Mouse (Mus musculus): Measurements from ENCODE around the gene Gm49661.

Gene Gm49661

DNA sequence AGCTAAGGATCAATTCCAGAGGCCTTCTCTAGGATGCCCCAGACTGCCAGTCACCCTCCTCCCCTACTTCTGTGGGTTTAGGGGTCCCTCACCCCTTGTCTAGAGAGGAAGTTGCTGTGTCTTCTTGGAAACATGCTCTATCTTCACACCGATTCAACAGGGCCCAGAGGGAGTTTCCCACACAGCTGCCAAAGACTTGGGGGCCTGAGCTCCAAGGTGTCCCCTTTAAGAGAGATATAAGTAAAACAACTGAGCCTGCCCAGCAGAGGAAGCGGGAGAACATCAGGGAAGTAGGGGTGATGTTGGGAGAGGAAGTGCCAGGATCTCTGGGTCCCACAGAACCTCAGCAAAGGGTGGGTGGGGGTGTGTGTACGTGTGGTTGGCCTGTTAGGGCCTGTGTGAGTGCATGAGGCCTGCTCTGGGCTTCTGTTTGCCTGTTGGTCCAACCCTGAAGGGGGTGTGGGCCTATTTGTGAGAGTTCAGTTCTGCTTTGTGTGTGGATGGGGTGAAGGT, 13.3 kb upstream of the Gm49661 start:
- no peak for DNase-seq

DNA sequence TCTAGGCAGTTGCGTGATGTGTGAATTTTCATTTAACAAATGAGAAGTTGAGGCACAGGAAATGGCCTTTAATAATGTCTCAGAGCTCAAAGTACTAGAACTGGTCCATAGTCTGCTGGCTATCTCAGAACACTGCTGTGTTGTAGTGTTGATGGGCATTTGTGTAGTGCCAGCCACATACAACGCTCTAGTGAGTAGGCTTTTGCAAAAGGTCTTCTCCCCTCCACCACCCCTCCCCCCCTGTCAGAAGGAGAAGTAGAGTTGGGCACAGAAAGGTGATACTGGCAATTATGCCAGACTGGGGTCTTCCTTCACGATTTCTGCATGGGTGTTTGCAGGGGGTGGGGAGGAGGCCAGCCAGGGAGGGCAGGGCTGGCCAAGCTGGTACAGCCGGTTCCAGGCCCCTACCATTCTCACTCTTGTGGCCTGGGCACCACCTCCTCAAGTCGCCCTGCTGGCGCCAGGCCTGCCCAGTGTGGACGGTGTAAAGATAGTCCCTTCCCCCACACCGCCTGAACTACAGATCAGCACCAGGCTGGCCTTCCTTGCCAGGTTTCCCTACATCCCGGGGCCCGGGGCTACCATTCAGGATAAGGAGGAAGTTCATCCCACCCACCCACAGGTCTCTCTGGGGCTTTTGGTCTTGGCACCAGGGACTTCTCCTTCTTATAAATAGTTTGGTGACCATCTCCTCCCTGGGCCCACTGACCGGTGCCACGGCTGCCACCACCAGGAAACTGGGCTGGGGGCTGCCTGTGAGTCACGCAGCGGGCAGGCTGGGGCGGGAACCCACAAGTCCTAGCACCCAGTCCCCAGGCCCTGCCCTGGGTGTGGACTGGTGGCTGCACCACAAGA, 12.6 kb upstream of the Gm49661 start:
- DNase-seq: peak; percentile 43 to 50

DNA sequence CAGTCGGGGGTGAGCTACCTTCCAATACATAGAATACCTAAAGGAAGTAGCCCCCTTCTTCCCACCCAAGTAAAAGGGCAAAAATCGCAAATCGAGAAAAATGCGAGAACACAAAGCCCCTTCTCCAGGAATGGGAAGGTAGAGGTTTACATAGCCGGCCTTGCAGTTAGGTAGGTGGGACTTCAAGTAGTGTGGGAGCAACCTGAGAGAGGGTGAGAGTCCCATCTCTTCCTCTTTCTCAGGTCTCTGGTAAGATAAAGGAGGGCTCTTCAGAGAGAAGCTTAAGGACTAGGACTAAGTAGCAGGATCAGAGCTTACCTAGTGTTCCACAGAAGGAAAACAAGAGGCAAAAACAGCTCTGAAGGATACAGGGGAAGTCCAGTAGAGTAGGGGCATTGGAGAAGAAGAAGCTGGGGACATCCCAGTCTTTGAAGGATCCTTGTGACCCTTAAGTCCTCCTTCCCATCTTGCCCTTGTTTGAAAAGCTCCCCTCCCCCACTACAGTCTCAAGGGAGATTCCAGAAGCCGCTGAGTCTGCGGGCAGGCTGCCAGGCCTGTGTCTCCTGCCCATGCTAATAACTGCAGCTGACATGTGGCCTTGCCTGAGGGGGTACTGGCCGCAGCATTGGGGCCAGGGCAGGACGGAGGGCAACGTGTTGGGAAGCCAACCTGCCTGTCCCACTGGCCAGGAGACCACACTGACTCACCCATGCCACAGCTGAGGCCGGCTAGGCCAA, 11.6 kb upstream of the Gm49661 start:
- DNase-seq: peak; percentile 84 to 86

DNA sequence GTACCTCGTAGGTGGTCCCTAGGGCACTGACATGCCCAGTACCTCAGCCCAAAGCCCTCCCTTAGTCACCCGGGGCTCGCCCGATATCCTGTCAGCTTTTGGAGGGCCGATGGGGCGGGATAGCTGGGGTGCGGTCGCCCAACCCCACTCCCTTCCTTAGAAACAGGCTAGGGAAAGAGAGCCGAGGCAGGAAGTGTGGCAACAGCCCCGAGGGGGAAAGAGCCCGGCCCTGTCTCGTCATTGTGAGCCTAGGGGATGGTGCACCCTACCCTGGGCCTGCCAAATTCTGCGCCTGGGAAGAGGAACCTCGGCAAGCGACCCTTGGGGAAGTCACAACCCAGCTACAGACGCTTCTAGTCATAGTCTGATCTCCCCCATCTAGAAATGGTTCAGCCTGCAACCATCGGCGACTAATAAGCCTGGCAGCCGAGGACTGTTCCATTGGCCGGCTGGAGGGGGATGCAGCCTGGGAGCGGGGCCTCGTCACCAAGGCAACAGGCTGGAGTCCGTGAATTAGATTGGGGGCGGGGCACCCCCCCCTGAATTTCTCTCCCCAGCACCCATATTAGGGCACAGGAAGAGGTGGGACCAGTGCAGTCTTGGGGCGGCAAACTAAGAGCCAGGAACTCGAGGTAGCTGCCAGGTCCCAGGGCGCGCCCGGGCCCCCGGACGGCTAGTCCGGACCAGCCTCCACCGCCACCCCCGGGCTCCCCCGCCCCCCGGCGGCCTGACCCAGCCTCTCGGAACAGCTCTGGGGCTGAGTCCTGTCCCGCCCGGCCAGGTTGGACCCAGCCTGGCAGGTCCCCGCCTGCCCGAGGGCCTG, 10.6 kb upstream of the Gm49661 start:
- DNase-seq: peak; percentile 89 to 93

DNA sequence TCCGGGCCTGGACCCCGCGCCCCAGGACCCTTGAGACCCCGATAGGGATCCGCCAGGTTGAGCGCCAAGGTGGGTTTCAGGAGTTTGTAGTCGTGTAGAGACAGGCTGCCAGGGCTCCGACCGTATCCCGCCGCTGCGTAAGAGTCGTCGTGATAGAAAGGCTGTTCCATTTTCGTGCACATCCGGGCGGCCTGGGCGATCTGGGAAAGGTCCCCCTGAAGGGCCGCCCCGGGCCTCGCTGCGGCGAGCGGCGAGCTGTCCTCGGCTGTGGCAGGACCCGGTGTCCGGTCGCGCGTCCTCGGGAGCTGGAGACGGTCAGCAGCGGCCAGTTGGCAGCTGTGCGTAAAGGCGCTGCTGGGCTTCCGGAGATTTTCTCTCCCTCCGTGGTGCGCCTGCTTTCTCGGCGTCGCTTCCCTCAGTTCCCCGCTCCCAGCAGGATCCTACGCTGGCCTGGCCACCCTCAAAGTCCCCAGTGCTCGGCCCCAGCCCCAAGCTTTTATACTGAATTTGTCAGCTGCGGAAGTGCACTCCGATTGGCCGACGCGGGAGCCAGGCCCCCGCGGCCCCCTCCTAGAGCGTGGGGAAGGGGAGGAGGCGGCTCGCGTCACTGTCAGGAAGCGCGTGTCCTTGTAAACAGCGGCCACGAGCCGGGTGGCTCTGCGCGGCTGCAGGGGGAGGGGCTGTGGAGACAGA, 9.2 kb upstream of the Gm49661 start, which contains the start of gene Junb:
Junb (minus strand) TSS at position 471 of the 693 bp plus-strand sequence.
- DNase-seq: peak; percentile 85 to 90

DNA sequence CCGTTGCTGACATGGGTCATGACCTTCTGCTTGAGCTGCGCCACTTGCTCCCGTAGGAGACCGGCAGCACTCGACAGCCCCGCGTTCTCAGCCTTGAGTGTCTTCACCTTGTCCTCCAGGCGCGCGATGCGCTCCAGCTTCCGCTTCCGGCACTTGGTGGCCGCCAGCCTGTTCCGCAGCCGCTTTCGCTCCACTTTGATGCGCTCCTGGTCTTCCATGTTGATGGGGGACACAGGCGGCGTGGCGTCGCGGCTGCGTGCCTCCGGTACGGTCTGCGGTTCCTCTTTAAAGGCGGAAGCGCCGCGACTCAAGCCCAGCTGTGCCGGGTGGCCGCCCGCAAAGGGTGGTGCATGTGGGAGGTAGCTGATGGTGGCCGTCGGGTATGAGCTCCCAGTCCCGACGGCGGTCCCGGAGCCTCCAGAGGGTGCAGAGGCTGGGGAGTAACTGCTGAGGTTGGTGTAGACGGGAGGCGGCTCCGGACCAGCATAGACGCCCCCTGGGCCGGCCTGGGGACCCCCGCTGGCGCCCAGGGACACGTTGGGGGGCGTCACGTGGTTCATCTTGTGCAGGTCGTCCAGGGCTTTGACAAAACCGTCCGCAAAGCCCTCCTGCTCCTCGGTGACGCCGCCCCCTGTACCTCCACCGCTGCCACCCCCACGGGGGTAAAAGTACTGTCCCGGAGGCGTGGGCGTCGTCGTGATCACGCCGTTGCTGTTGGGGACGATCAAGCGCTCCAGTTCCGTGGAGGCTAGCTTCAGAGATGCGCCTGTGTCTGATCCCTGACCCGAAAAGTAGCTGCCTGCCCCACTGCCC, 8.4 kb upstream of the Gm49661 start:
- DNase-seq: peak; percentile 56 to 69

DNA sequence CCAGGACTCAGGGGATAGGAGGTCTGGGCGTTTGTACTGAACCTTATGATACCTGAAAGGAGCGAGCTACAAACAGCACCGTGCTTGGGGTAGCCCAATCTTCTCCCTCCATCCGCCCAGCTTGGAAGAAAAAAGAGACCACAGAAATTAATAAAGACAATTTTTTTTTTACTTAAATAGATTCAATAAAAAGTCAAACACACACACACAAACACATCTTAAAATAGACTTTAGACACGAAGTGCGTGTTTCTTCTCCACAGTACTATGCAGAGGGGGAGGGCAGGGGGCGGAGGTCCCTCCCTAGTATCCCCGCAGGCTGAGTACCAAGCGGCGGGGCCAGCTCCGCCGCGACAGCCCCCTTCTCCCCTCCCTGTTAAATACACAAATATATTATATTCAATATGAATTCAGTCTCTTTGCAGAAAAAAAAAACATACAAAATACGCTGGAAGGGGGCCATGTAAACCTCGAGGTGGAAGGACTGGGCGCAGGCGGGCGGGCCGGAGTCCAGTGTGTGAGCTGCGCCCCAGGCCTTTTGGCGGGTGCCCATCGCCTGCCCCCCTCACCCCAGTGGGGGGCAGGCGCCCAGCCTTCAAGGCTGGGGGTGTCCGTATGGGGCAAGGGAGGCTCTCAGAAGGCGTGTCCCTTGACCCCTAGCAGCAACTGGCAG, 7.7 kb upstream of the Gm49661 start:
- DNase-seq: peak; percentile 45 to 55

DNA sequence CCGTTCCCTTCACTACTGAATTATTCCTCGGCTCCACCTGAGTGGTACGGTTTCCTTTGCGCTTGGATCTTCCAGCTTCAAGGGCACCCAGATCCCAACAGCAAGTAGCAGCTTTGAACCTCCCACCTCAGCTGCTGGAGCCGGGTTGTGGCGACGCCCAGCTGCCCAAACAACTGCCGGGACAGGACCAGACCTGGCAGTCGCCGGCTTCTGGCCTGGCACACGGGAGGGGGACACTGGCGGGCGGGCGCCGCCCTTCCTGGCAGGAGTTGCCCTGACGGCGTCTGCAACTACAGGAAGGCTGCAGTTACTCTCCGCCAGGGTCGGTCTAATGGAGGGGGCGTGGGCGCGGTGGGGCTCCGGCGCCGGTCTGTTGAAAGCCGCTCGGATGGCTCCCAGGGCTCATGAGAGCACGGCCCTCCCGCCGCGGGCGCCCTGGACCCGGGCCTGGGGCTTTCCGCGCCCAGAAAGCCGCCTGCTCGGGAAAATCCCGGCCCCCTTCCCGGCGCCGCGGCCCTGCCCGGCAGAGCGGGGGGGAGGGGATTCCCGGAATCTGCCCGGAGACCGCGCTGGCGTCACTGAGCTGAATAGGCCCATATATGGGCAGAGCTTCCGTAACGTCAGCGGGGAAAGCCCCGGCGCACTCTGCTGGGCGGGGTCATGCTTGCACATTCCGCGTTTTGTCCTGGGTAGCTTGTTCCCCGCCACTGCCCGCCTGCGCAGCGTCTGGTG, 7.0 kb upstream of the Gm49661 start:
- peak; percentile 97 for DNase-seq

DNA sequence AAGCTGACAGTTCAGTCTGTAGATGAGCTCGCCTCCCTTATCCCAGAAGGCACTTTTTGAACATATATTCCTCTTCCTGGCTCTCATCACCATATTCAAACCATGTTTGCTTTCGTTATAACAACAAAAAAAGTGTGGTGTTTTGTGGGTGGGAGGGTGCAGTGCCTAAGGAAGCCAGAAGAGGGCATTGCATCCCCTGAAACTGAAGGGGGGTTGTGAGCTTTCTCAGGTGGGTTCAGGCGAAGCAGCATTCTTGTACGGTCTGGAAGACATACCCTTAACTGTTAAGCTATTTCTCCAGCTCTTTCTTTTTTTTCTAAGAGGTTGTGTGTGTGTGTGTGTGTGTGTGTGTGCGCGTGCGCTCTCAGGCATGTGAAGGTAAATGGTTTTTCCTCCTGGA, 6.2 kb upstream of the Gm49661 start:
- DNase-seq: peak; percentile 78 to 85

DNA sequence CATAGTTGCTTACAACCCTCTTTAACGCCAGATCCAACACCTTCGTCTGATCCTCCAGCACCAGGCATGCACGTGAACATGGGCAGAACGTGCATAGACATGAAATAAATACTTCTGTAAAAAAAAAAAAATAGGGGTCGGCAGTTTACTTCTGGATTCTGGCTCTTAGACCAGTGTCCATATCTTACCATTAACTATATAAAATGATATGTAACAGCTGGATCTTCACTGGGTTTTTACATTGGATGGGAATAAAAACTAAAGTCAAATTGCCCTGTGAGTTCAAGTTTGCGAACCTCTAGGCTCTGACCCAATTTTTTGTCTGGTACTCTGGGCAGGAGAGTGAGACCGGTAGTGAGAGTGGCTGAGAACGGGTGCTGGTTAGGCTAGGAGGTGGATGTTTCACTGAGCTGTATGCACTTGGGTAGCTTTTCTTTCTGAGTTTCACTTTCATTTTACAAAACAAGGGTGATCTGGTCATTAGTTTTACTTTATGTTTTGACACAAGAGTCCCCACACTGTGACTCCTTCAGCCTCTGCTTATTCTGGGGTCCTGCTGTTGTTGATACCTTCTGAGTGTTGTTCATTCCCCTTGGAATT, 5.4 kb upstream of the Gm49661 start:
- no peak for DNase-seq

DNA sequence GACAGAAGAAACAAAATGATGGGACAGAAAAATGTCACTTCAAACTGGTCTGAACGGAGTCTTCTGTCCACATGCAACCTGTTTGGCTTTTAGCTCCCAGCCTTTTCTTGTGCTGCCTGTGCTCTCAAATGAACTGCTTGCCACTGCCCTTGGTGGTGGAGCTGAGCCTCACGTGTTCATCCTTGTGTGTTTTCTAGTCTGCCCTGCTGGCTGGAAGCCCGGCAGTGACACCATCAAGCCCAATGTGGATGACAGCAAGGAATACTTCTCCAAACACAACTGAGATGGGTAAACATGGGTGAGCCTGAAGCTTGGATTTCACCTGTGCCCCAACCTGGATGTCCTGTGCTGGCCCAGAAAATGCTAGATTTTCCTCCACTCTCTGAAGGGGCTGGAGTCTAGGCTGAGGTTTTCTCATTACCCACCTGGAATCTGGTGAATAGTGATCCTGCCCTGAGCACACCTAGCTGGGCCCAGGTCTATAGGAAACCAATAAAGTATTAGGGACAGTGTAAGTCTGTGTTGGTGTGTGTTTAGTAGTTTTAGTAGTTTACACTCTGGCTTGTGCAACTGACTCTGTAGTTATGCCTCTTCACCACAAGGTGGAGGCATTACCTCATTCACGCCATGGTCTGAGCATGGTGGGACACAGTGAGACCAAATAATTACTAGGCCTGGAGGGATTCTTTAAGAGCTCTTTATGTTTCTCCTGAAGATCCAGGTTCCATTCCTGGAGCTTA, 4.7 kb upstream of the Gm49661 start:
- DNase-seq: peak; percentile 67 to 74

DNA sequence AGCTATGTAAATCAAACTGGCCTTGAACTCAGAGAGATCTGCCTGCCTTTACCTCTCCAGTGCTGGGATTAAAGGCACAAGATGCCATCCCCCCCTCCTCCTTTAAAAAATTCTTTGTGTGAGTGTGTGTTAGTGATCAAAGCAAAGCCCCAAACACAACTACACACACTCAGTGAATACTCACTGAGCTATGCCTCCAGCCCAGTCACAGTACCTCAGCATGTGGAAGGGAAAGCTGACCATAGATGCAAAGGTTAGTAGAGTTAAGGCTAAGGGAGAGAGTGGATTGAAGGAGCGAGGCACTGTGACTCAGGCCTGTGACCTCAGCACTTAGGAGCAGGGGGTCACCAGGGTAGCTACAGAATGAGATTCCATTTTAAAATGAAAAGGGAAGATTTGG, 3.8 kb upstream of the Gm49661 start:
- DNase-seq: no peak

DNA sequence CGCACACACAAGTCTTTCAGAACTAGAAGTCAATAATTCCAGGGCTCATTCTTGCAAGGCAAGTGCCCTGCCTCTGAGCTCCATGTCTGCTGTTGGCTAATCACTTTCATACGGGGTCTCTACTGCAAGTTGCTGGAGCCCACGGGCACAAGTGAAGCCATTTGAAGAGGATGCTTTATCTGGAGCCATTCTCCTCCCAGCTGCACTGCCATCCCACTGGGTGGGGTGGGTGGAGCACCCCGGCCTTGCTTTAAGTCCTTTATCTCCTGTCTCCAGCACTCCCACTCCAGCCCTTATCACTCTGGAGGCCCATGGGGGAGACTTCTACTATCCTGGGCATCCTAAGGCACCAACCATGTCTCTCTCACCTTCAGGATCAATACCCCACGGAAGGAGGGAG, 1.7 kb upstream of the Gm49661 start:
- DNase-seq: no peak

DNA sequence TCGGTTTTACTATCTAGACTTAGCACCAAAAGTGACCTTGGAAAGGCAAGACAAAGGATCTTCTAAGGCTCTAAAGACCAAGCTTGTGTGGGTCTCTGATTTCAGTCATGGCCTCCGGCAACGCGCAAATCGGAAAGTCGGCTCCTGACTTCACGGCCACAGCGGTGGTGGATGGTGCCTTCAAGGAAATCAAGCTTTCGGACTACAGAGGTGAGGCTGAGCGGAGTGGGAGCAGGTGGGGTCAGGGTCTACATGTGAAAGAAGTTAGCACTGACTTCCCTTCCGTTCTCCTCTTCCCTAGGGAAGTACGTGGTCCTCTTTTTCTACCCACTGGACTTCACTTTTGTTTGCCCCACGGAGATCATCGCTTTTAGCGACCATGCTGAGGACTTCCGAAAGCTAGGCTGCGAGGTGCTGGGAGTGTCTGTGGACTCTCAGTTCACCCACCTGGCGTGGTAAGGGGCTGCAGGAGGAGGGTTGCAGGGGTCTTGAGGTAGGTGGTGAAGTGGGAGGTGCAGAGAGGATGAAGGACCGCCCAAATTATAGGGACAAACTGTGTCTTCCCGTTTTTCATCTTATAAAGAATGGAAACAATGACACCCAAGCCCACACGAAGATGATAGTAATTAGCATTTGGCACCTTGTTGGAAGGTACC, 1.0 kb upstream of the Gm49661 start:
- DNase-seq: no peak

DNA sequence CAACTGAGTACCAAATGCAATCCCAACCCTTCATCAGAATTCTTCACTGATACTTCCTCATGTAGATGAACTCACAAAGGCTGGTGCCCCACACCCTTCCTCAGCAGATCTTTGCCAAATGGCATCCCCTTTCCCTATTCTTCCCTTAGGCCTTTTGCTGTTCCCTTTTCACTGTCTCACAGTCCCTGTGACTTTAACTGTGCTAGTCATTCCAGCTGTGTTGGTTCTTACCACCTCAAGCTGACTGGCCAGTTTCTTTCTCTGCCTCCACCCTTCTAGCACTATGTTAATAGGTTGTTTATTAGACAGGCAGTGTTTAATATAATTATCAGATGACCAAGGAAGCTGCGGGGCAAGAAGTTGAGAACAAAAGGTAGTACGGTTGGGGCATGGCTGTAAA, 583 bp downstream of the Gm49661 start:
- DNase-seq: no peak

DNA sequence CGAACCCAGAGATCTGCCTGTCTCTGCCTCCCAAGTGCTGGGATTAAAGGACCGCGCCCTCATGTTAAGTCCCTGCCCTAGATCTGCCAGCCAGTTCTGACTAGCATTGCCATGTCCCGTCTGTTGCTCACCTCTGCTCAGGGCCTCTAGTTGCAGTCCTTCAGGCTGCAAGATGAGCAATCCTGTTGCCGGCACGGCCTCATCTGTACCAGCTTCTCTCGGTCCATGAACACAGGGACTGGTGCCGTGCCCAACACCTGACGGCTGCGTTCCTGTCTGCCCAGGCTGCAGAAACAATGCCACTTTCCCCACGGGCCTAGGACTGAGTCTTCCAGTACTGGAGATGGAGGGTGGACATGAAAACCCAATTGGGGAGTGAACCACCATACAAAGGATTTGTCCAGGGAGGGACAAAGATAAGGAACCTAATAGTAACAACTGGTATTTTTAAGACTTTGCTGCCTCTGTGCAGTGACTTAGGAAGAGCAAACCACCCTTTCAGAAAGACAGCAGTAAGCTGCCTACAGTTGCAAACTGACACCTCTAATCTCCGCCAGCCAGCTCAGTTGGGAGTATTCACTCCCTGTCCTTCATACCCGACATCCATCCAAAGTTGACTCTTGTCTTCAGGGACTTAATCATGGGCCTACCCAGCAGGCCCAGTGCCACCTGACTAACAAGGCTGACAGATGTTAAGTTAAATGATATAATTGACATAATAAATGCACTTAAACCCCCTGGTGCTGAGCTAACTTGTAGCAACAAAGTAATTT, 1.5 kb downstream of the Gm49661 start:
- no peak for DNase-seq

DNA sequence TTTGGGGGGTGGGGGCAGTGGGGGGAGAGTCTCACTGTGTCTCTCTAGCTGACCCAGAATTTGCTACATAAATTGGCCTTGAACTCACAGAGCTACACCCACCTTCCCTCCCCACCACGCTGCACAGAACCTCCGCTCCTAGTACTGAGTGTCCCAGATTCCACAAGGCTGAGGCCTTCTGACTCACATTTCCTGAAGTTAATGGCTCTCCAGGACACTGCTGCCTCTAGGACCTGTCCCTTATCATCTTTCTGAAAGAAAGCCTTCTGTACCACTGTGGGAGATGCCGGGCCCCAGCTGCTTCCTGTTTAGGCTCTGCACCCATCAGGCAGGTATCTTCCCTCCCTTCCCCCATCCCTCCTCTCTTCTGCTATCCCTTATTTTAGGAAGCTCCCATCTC, 2.6 kb downstream of the Gm49661 start:
- DNase-seq: no peak
